Mouse (Mus musculus) adrenal gland, postnatal 10 days (tissue): ENCODE results near the gene Gm42906. TPM values are rescaled to one million over a fixed set of nuclear protein-coding genes. Genes with fewer than 3 reads are reported as not detected.

Experiments used
- DNase-seq: peaks from one replicate; pipeline ENCODE4 v3.0.0; 2021; ENCODE audit warnings: mixed read lengths
- long read RNA-seq, 2 experiments: library from polyadenylated mRNA; stranded (forward); transcript quantifications; one replicate each; pipeline ENCODE4 v2.0.0; 2021
- total RNA-seq, 2 experiments: library from RNA; stranded (reverse); gene quantifications; 2 replicates each; pipeline ENCODE4 v1.2.3; 2021

Gm42906 gene
- not detected for total RNA-seq
- long read RNA-seq, experiment 1, partial matches to known transcripts, result 0 of 4 reads
- long read RNA-seq, experiment 1, other reads (novel, unspliced or antisense), result 4 of 4 reads
- long read RNA-seq, experiment 2, partial matches to known transcripts, result 0 of 3 reads
- long read RNA-seq, experiment 2, other reads (novel, unspliced or antisense), result 3 of 3 reads

- DNase-seq, result no peak
Measured at GRCm38 (mm10) chr5:151428113-151428756, at the start of gene Gm42906. TSS of gene Gm42906 (minus strand) at chr5:151428163.

GRCm38 (mm10) chr5:151445695-151446094, 17.7 kb upstream of the Gm42906 start:
- no peak for DNase-seq

- no peak for DNase-seq
Measured at GRCm38 (mm10) chr5:151435106-151435505, 7.1 kb upstream of the Gm42906 start.

DNA sequence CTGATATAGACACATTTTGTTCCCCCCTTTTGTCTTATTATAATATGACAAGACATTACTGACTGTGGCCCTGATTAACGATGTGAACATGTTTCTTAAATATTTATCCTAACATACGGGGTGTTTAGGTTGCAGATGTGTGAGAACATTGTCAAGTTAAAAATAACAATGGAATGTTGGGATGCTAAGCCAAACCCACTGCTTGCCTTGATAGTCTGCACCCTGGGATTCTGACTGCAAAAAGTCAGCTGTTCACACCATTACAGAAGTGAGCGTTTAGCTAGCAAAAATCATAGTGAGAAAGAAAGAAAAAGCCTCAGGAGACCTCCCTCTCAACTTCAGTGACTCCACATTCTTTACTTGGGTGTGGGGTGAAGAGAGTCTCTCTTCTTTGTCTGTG, 1.5 kb downstream of the Gm42906 start:
- no peak for DNase-seq

GRCm38 (mm10) chr5:151422692-151423091, 5.3 kb downstream of the Gm42906 start:
- peak; percentile 42 for DNase-seq

DNA sequence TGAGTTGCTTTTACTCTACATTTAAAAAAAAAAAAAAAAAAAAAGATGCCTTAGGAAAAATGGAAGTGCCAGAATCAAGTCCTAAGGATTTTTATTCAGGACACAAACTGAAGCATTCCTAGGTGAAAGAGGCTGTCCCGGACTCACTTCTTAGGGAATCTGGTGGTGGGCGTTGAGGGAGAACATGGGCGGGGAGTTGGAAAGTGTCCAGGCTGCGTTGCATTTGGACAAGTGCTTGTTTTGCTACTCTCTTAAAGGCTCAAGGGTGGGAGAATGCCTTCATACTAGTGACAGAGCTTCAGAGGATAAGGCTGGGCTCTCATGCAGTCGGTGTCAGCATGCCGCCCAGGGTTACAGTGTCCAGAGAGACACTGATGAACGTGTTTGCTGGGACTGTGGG, 6.1 kb downstream of the Gm42906 start:
- peak; percentile 18 for DNase-seq

- DNase-seq, result no peak
Measured at GRCm38 (mm10) chr5:151418551-151418950, 9.4 kb downstream of the Gm42906 start.

DNA sequence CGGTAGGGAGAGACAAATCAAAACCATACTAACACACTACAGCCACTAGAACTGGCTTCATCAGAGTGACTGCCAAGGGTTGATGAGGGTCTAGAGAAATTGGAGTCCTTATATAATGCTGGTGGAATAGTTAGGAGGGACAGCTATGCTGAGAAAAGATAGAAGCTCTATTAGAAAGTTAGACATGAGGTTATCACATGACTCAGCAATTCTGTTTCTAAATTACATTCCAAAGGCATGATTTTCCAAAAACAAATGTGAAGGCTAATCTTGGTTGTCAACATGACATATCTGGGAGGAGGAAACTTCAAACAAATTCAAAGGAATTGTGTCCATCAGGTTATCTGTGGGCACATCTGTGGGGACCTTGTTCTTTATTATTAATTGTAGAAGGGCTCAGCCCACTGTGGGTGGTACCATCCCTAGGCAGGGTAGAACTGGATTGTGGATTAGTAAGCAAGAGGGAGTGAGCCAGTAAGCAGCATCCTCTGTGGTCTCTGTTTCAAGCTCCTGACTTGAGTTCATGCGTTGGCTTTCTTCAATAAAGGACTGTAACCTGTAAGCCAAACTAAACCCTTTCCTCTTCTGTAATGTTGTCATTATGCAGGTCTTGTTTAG, 10.4 kb downstream of the Gm42906 start:
- DNase-seq, result peak; percentile 53

- DNase-seq, result no peak
Measured at GRCm38 (mm10) chr5:151416988-151417387, 11.0 kb downstream of the Gm42906 start.

GRCm38 (mm10) chr5:151413617-151414016, 14.3 kb downstream of the Gm42906 start:
- DNase-seq, result no peak

- no peak for DNase-seq
Measured at GRCm38 (mm10) chr5:151412666-151413463, 15.1 kb downstream of the Gm42906 start.

- no peak for DNase-seq
Measured at GRCm38 (mm10) chr5:151410006-151410405, 18.0 kb downstream of the Gm42906 start.

GRCm38 (mm10) chr5:151409282-151409681, 18.7 kb downstream of the Gm42906 start:
- DNase-seq, result no peak

DNA sequence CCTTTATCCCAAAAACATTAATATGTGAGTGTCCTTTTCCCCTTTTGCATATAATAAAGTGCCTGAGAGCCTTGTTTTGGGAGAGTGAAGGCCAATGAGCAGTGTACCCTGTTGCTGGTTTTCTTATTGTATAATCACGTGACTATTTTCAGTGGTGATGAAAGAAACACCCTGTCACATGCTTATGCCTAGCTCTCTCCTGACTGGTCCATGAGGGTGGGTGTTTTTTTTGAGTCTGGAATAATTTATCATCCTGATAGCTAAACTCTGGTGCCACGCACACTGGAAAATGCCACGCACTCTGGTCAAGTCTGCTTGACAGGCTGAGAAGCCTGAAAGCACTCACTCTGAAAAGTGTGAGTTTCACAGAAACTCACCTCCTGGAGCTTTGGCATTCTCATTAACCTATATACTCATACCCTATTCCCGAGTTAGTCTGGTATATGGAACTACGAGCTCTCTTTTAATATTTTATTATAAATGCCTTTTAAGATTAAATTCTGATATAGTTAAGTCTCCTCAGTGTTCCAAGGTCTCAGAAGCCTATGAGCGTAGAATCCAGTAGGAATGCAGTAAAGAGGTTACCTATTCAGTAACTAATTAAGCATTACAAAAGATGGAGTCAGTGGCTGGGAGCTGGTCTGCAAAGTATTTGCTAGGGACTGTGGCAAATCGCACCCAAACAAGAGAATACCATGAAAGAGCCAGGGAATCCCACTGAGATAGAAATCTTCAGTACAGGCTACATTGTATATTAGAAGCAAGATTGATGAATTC, 19.7 kb downstream of the Gm42906 start:
- DNase-seq, result no peak

- DNase-seq, result no peak
Measured at GRCm38 (mm10) chr5:151407493-151407892, 20.5 kb downstream of the Gm42906 start.

GRCm38 (mm10) chr5:151406276-151406675, 21.7 kb downstream of the Gm42906 start:
- no peak for DNase-seq

DNA sequence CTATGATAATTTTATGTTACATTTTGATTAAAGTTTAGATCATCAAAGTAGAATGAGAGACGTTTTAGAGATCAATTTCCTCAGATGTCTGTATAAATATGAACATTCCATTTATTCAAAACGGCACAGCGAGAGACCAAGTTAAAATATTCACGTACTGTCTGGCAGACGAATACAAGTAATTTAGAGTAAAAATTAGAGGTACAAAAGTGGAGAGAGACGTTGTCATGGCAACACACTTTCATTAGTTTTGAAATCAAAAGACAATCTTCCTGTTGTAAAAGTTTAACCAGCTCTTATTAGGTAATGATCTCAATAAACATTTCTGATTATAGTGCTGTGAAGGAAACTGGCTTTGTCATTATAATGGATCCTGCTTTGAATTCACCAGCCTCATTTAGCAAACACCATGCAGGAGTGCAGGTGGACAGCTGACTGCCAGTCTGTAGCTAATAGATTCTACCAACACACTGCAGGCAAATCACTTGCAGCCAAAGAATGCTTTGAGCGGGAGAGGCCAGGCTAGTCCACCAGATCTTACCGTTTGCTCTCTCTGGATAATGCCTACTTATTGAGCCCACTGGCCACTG, 22.6 kb downstream of the Gm42906 start:
- DNase-seq, result no peak

DNA sequence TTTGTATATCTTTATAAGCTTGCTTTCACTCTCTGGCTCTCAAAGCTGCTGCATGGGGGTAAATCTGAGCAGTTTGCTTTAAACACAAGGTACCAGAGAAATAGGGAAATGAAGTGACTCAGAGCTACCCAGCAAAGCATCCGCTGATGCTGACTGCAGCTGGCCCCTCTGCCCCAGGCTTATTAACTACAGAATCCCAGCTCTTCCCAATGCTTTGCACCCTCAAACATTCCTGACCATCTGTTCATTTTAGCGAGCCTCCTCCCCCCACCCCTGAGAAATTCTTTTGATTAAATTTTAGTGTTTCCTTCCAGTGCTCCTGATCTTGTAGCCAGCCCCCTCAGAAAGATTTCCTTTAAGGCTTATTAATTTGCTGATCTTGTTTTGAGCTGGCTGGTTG, 24.4 kb downstream of the Gm42906 start:
- DNase-seq, result no peak

- no peak for DNase-seq
Measured at GRCm38 (mm10) chr5:151400557-151400944, 27.4 kb downstream of the Gm42906 start.

DNA sequence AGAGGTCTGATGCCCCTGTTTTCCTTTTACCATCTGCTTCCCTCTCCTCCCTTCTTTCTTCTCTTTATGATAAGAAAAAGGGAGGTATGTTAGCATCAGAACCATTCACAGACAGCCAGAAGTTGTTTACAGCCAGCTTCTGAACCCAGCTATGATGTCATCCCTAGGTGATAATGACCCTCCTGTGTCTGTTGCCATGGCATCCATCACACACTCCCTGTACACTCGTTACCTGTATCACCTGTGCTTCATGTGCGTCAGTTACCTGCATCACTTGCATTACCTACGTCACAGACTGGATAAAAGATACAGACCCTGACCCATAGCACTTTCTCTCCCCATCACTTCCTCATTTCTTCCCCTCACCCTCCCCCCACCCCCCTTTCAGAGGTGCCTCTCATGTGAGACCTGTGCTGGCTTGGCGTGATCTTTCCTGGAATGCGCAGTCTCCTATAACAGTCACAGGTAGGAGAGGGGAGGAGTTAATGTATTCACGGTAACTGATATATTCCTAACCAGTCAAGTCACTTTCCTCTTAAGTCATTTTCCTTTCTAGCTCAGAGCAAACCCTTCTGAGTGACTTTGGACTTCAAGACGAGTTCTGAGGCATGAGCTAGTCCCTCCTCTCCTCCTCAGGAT, 27.9 kb downstream of the Gm42906 start:
- no peak for DNase-seq

GRCm38 (mm10) chr5:151396119-151396518, 31.8 kb downstream of the Gm42906 start:
- no peak for DNase-seq
